Mouse (Mus musculus) forebrain, embryonic 14.5 days (tissue): ENCODE results near the gene Kcnma1. TPM values are rescaled to one million over a fixed set of nuclear protein-coding genes. Genes with fewer than 3 reads are reported as not detected.

Source experiments
- ATAC-seq: fragments of 200-750 bp; cut with Nextera tagmentation; 2 replicates; pipeline ENCODE4 v1.8.0; 2017; ENCODE audit warnings: mild to moderate bottlenecking, moderate library complexity
- DNase-seq: peaks from one replicate; pipeline ENCODE4 v3.0.0-alpha.2; 2015; ENCODE audit warnings: low spot score
- H3K27ac ChIP-seq: fragments of 300-500 bp; sonication (generic); 2 replicates; pipeline ENCODE4 v1.5.1; 2014; ENCODE audit warnings: low read depth, mild to moderate bottlenecking, control low read depth, low read length, moderate library complexity
- H3K27me3 ChIP-seq: fragments of 300-500 bp; sonication (generic); replicated peaks from 2 replicates; pipeline ENCODE4 v1.6.1; 2014; ENCODE audit warnings: low read length, control low read depth, mixed read lengths; ENCODE audit not compliant: control insufficient read depth, insufficient read depth
- H3K36me3 ChIP-seq: fragments of 300-500 bp; sonication (generic); 2 replicates; pipeline ENCODE4 v1.6.1; 2014; ENCODE audit warnings: low read length, control low read depth; ENCODE audit not compliant: control insufficient read depth, insufficient read depth
- H3K4me1 ChIP-seq: fragments of 300-500 bp; sonication (generic); 2 replicates; pipeline ENCODE4 v1.6.1; 2014; ENCODE audit warnings: antibody characterized with exemption, low read length, control low read depth; ENCODE audit not compliant: control insufficient read depth, insufficient read depth
- H3K4me2 ChIP-seq: fragments of 300-500 bp; sonication (generic); 2 replicates; pipeline ENCODE4 v1.6.1; 2014; ENCODE audit warnings: mild to moderate bottlenecking, control low read depth, low read length
- H3K4me3 ChIP-seq: fragments of 300-500 bp; sonication (generic); 2 replicates; pipeline ENCODE4 v1.5.1; 2014; ENCODE audit warnings: low read depth, low read length, control low read depth
- H3K9ac ChIP-seq: fragments of 300-500 bp; sonication (generic); 2 replicates; pipeline ENCODE4 v1.6.1; 2014; ENCODE audit warnings: mild to moderate bottlenecking, low read length, control low read depth, moderate library complexity
- H3K9me3 ChIP-seq: fragments of 300-500 bp; sonication (generic); replicated peaks from 2 replicates; pipeline ENCODE4 v1.6.1; 2016; ENCODE audit warnings: low read length, control low read depth, mixed read lengths; ENCODE audit not compliant: control insufficient read depth
- WGBS: fragments of 180-500 bp; shearing (Covaris S2); extraction: QIAGEN DNeasy Blood & Tissue Kit; methylation state at CpG from one replicate; pipeline ENCODE4 v1.1.7; 2014; 5-methylcytosine and 5-hydroxymethylcytosine counted together
- polyA plus RNA-seq: library from polyadenylated mRNA; unstranded; fragments of >200 nt; fragmentation: Nextera tagmentation; extraction: Ambion mirVana; gene quantifications from 2 replicates; pipeline ENCODE4 v1.2.1, GENCODE M21; 2014

Kcnma1 gene
- polyA plus RNA-seq, 1 experiment from 2014 or later, result 6.6 TPM

DNA sequence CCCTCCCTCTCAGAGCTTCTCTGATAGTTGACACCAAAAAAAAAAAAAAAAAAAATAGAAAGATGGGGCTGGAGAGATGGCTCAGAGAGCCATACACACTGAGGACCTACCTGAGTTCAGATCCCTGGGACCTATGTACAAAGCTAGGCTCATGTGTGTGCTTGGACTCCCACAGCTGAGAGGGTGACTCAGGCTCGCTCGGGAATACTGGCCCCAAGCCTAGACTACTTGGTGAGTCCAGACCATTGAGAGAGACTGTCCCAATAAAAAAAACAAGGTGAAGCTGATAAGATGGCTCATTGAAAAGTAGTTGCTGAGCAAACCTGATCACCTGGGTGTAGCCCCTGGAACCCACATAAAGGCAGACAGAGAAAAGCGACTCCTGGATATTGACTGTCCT is 18.5 kb downstream of the Kcnma1 start:
- Histone ChIP-seq H3K4me2 (no peak overlapping the region), H3K36me3 (no peaks in the 10 kb centered on the region), H3K27me3 (no peaks in the 10 kb centered on the region), H3K9me3 (no peaks in the 10 kb centered on the region), H3K4me3 (no peak overlapping the region), H3K9ac (no peak overlapping the region), H3K27ac (no peak overlapping the region), H3K4me1 (no peaks in the 10 kb centered on the region)
- DNase-seq, result no peak
- WGBS, result 88% methylated on average over 3 of the region's 3 CpGs
- ATAC-seq, result no peak

DNA sequence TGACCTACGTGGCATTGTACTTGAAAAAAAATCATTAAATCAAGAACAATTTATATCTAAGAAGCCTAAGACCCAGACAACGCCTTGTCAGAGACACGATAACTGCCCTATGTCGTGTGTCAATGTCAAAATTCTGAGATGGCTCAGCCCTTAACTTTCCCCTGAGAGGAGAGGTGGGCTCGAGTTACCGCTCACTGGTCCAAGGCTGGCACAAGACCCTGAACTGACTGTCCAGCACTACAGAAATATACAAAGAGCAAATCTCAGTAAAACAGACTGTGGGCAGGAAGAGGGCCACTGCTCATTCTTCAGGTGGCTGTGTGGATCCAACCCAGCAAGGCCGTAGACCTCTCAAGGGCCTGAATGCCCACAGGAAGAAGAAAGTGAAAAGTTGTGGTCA is 23.4 kb downstream of the Kcnma1 start:
- ATAC-seq, result no peak
- Histone ChIP-seq H3K4me3 (no peak overlapping the region), H3K27ac (no peak overlapping the region), H3K9ac (no peak overlapping the region), H3K27me3 (no peaks in the 10 kb centered on the region), H3K4me1 (no peaks in the 10 kb centered on the region), H3K4me2 (no peak overlapping the region), H3K9me3 (no peaks in the 10 kb centered on the region), H3K36me3 (no peaks in the 10 kb centered on the region)
- DNase-seq, result no peak
- WGBS, result 92% methylated on average over 7 of the region's 7 CpGs

DNA sequence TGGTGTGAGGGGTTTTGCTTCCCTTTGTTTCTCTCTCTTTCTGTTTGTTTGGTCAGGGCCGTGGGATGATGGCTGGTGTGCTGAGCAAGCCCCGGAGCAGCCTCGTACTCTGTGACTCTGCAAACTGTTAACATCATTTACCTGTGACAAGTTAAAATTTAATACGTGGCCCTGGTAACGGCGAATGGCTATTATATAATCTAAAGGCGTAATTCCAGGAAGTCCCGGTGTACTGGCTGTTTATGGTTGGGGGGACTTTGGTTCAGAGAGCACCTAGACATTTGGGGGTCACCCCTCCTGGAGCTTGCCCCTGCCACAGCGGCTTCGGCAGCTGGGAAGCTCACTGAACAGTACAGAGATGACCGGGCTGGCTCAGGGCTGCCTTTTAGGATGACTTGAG is 24.6 kb downstream of the Kcnma1 start:
- H3K4me2 ChIP-seq, result no peak overlapping the region
- H3K9ac ChIP-seq, result no peak overlapping the region
- no peaks in the 10 kb centered on the region for H3K4me1 ChIP-seq
- H3K4me3 ChIP-seq, result no peak overlapping the region
- no peaks in the 10 kb centered on the region for H3K36me3 ChIP-seq
- H3K9me3 ChIP-seq, result no peaks in the 10 kb centered on the region
- ATAC-seq (no peak), DNase-seq (no peak)
- WGBS, result 88% methylated on average over 11 of the region's 11 CpGs
- H3K27me3 ChIP-seq, result no peaks in the 10 kb centered on the region
- H3K27ac ChIP-seq, result no peak overlapping the region

DNA sequence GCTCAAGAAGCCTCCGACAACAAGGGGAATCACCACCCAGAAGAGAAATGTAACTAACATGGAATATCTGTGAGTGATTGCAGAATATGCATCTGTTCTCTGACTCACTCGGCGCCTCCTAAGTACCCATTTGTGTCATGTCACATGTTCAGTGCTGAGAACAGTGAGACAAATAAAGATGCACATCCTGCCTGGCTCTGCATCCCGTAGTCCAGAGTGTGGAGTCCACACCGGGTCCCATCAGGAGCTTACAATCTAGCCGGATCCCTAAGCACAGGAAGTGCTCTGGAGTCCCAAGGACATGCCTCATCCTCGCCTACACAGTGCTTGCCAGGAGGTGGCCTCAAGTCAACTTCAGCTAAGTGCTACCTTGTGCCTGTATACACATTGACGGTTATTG is 32.1 kb downstream of the Kcnma1 start:
- 86% methylated on average over 8 of the region's 8 CpGs for WGBS
- no peaks in the 10 kb centered on the region for H3K4me1 ChIP-seq
- DNase-seq (no peak), ATAC-seq (no peak)
- H3K9me3 ChIP-seq, result no peaks in the 10 kb centered on the region
- no peak overlapping the region for H3K4me2 ChIP-seq
- no peaks in the 10 kb centered on the region for H3K27me3 ChIP-seq
- H3K4me3 ChIP-seq, result no peak overlapping the region
- no peak overlapping the region for H3K9ac ChIP-seq
- no peak overlapping the region for H3K27ac ChIP-seq
- no peaks in the 10 kb centered on the region for H3K36me3 ChIP-seq

DNA sequence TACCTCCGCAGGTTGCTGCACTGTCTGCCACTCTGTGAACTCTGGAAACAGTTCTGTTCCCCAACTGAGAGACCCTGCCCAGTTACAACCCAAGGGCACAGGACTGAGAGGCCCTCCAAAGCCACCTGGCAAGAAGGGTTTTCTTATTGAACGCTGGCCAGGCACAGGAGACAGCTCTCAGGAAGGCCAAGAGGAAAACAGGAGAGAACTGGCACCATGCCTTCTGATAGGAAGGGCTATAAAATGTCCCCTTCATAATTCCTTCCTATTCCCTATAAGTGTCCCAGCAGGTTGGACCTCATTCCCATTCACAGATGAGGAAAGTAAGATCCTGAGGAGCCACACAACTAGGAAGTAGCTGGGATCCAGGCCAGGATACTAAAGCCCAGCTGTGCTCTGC is 39.6 kb downstream of the Kcnma1 start:
- Histone ChIP-seq H3K27me3 (no peaks in the 10 kb centered on the region), H3K4me1 (no peaks in the 10 kb centered on the region), H3K4me3 (no peak overlapping the region), H3K9me3 (no peaks in the 10 kb centered on the region), H3K9ac (no peak overlapping the region), H3K27ac (no peak overlapping the region), H3K36me3 (no peaks in the 10 kb centered on the region), H3K4me2 (no peak overlapping the region)
- ATAC-seq, result no peak
- 94% methylated on average over 2 of the region's 2 CpGs for WGBS
- DNase-seq, result no peak

DNA sequence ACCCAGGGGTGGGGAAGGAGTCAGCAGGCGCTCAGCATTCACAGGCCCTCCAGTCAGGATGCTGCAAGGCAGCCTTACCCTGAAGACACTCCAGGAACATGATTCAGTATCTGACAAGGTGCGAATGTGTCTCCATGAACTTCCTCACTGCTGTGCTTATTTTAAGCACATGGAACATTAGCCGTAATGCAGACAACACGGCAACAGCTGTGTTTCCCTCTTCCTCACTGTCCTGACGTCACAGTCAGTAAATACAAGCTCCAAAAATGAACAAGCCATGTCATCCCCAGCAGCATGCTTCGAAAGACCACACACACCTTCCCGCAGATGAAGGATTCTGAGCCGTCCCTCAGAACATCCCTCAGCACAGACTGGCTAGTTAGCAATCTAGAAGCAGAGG is 47.8 kb downstream of the Kcnma1 start:
- 86% methylated on average over 8 of the region's 8 CpGs for WGBS
- no peak overlapping the region for H3K27ac ChIP-seq
- DNase-seq (no peak), ATAC-seq (no peak)
- H3K4me1 ChIP-seq, result no peaks in the 10 kb centered on the region
- H3K4me3 ChIP-seq, result no peak overlapping the region
- no peaks in the 10 kb centered on the region for H3K9me3 ChIP-seq
- H3K4me2 ChIP-seq, result no peak overlapping the region
- H3K27me3 ChIP-seq, result no peaks in the 10 kb centered on the region
- H3K9ac ChIP-seq, result no peak overlapping the region
- H3K36me3 ChIP-seq, result no peaks in the 10 kb centered on the region

DNA sequence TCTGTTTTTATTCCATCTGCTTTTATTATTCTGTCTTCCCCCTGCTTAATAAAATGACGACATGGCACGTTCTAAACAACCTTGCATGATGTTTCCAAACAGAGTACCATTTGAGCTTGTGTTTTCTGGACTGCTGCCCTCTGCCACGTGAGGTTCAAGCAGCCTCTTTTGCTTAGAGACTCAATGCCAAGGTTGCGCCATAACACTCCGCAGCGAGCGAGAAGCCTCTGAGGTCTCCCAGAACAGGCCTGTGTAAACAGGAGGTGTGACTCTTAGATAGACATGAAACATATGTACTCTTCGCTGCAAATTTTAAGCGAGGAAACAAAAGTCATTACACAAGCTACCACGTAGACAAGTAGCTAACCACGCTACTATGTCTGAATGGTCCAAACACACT is 55.2 kb downstream of the Kcnma1 start:
- Histone ChIP-seq H3K36me3 (no peaks in the 10 kb centered on the region), H3K4me1 (no peaks in the 10 kb centered on the region), H3K27ac (no peak overlapping the region), H3K9ac (no peak overlapping the region), H3K27me3 (no peaks in the 10 kb centered on the region), H3K4me2 (no peak overlapping the region), H3K4me3 (no peak overlapping the region), H3K9me3 (no peaks in the 10 kb centered on the region)
- WGBS, result 78% methylated on average over 11 of the region's 11 CpGs
- no peak for ATAC-seq
- no peak for DNase-seq

DNA sequence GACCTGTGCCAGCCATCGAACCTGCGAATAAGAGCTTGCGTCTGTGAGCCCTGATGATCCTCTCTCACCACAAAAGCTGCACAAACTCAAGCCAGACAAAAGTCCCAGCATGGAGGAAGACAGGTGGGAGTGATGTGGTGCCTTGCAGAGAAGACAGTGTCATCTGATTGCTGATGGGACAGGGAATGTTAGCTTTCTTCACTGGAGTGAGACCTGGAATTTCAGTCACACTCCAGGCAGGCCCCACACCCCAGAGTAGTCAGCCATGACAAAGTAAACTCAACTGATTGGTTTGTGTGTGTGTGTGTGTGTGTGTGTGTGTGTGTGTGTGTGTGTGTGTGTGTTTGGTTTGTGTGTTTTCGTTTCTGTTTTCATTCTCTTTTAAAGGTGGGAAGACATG is 57.0 kb downstream of the Kcnma1 start:
- H3K36me3 ChIP-seq, result no peaks in the 10 kb centered on the region
- H3K4me2 ChIP-seq, result no peak overlapping the region
- H3K27ac ChIP-seq, result no peak overlapping the region
- no peaks in the 10 kb centered on the region for H3K4me1 ChIP-seq
- H3K4me3 ChIP-seq, result no peak overlapping the region
- no peaks in the 10 kb centered on the region for H3K27me3 ChIP-seq
- H3K9me3 ChIP-seq, result no peaks in the 10 kb centered on the region
- no peak for ATAC-seq
- WGBS, result 79% methylated on average over 4 of the region's 4 CpGs
- H3K9ac ChIP-seq, result no peak overlapping the region
- DNase-seq, result no peak

DNA sequence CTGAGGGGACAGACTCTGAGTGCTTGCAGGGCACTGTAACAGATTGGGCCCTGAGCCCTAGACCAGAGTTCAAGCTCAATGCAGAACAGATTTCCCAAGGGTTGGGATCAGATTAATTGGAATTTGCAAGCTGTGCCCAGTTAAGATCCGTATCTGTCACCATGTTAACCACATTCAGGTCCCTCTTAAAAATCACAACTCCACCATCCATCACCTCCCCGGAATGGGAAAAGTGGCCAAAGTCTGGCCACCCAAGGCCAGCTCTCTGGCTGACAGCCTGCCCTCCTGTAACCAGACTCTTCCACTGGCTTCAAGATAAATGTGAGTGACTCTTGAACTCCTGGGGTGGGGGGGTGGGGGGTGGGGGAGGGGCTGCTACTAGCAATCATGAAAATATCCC is 70.4 kb downstream of the Kcnma1 start:
- no peaks in the 10 kb centered on the region for H3K4me1 ChIP-seq
- 82% methylated on average over 2 of the region's 2 CpGs for WGBS

DNA sequence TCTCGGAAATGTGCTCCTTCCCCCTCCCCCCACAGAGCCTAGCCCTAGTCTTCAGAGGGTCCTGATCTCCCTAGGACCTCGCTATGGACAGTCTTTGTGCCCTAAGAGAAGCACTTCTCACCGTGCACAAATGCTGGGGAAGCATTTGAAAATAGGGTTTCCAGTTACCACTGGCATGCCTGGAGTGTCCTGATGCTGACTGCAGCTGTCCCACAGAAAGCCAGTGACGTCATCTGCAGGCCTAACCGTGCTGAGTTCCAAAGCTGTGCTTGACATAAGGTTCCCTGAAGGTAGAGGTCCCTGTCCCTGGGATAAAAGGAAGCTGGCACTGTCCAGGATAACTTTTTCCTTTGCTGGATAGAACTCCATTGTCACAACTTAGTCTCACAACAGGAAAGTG is 71.1 kb downstream of the Kcnma1 start:
- no peaks in the 10 kb centered on the region for H3K9me3 ChIP-seq
- H3K36me3 ChIP-seq, result no peaks in the 10 kb centered on the region
- 54% methylated on average over 5 of the region's 5 CpGs for WGBS
- no peaks in the 10 kb centered on the region for H3K27me3 ChIP-seq
- no peak overlapping the region for H3K4me2 ChIP-seq
- no peak overlapping the region for H3K9ac ChIP-seq
- no peak for DNase-seq
- ATAC-seq, result no peak
- H3K27ac ChIP-seq, result no peak overlapping the region
- no peak overlapping the region for H3K4me3 ChIP-seq
- H3K4me1 ChIP-seq, result no peaks in the 10 kb centered on the region

More for the DNA sequence above, 70.4 kb downstream of the Kcnma1 start:
- H3K4me3 ChIP-seq, result no peak overlapping the region
- no peak for ATAC-seq
- H3K9ac ChIP-seq, result no peak overlapping the region
- H3K27ac ChIP-seq, result no peak overlapping the region
- no peaks in the 10 kb centered on the region for H3K36me3 ChIP-seq
- no peaks in the 10 kb centered on the region for H3K27me3 ChIP-seq
- DNase-seq, result no peak
- no peaks in the 10 kb centered on the region for H3K9me3 ChIP-seq
- H3K4me2 ChIP-seq, result no peak overlapping the region
